Mouse (Mus musculus) mouse embryonic stem cell (cell line): ENCODE measurements around the gene Pdp2.

Source experiments
- in situ Hi-C, 2 experiments: fragments of 300-500 bp; cut with MboI; formaldehyde crosslinking; loops; 1 replicate in 1 of 2; 3 replicates in 1 of 2; pipeline ENCODE4 v1.14.3; 2019 to 2020; ENCODE audit warnings: low sequenced_read_pairs in 2 of 2, low pct_unique_long_range_greater_than_20kb in 1 of 2, mixed read lengths in 1 of 2; ENCODE audit not compliant: unreplicated experiment in 1 of 2

Pdp2 gene

DNA sequence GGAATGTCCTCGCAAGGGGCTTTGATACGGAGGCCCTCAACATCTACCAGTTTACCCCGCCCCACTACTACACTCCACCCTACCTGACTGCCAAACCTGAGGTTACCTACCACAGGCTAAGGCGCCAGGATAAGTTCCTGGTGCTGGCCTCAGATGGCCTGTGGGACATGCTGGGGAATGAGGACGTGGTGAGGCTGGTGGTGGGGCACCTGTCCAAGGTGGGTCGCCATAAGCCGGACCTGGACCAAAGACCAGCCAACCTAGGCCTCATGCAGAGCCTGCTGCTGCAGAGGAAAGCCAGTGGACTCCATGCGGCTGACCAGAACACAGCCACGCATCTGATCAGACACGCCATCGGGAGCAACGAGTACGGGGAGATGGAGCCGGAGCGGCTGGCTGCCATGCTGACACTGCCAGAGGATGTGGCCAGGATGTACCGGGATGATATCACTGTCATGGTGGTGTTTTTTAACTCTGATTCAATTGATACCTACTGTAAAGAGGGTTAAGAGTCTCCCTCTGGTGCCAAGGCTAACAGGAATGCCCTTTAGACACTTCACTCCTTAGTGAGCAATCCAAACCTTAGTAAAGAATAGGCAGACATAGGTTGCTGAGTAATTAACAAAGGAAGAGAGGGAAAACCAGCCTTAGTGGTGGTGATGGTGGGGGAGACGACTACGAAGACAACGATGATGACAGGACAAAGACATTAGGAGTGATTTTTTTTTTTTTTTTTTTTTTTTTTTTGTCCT lies 3.5 kb downstream of the Pdp2 start:
- in situ Hi-C loops, result no loop called here

- in situ Hi-C loops, result no loop called here
These were observed 4.7 kb downstream of the Pdp2 start for GRCm38 (mm10) chr8:104595773-104596536.

DNA sequence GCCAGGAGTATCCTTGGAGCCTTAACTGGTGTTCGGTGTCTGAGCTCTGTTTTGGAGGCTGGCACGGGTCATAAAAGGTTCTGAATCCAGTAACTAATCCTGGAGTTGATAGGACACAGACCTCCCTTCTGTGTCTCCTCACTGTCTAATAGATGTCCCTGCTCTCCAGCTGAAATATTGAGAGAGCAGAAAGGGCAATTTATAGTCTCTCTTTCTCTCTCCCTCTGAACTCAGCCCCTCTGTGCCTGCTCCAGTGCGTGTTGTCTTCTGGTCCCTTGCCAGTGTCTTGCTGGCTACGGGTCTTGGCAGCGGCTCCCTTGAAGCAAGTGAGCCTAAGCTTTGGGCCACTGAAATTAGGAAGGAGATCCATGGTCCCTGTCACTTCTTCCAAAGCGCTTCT lies 6.4 kb downstream of the Pdp2 start:
- in situ Hi-C loops, result no loop called here

DNA sequence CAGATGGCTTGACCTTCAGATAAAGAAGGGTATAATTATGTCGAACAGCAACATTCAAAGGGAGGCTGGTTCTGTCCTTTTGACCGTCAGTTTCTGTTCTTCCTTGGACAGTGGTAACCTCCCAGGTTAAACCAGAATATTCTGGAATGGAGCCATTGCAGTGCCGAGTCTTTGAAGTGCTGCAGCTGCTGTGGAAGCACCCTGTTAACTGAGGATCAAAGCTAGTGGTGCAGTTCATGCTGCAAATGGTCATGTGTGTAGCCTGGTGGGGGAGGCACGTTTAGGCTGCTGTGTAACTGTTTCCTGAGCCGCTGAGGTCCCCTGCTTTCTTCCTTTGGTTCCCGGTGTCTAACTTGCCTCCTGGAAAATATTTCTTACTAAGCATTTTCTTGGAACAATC lies 7.2 kb downstream of the Pdp2 start:
- in situ Hi-C loops, result no loop called here

DNA sequence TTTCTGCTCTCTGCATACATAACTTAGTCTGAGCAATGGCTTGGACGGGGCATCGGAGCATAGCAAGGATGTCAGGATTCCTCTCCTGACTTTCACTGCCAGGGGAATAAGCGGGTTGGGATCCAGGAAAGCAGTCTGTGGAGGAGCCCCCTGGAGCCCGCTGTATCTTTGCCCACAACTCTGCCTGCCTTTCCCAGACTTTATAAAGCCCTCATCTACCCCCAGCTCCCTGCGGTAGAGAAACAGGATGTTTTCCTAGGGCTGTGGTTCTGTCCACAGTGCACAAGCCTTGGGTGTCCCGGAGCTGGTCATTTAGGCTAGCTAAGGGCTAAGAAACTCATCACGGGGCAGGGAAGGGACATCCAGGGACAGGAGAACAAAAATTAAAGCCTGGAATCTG lies 10.1 kb downstream of the Pdp2 start:
- in situ Hi-C loops, result no loop called here

- in situ Hi-C loops, result no loop called here
These were observed 10.7 kb downstream of the Pdp2 start for GRCm38 (mm10) chr8:104601941-104602371.

DNA sequence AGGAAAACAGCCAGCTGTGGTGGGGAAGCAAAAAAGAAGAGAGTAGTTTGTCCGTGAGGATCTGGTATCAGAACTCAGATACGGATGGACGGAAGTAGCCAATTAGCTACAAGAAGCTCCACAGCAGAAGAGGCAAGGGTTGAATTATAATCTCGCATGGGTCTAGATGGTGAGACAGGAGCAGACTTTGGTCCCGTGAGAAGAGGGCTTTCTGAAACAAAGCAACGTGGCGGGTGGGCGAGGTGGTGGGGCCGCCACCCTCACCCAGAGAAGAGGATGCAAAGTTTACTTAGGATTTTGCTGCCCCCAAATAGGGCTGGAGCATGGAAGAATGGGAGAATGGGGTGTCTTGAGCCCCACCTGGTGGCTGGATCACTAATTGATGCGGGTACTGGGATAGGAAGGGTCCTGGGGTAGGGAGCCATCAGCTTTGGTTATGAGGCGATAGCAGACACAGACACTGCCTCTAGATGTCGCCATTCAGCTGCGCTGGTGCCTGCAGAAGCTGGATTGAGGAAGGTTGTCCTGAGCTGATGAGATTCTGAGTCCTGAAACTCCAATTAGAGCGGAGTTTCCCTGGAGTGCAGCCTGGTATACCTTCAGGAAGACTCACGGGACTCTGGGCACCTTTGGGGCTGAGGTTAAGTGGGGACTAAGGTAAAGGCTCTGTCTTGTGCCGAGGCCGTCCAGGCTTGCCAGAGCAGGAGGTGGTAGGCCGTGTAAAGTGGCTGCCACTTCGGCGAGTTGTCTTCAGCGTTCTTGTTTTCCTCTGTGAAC lies 11.4 kb downstream of the Pdp2 start:
- in situ Hi-C loops, result no loop called here

DNA sequence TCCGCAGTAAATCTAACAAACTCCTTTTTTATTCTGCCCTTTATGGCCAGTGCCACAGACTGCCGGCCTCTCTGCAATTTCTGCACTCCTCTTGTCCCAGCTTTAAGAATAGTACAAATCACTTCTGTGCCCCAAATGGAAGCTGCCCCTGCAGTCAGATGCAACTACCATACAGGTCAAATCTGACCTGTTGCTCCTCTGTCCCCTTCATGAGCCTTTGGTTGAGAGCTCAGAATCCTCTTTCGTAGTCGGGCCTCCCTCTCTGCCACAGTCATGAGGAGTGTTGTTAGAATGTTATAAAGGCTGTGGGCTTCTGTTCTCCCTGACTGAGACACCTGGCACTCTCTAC lies 12.0 kb downstream of the Pdp2 start:
- in situ Hi-C loops, result no loop called here

DNA sequence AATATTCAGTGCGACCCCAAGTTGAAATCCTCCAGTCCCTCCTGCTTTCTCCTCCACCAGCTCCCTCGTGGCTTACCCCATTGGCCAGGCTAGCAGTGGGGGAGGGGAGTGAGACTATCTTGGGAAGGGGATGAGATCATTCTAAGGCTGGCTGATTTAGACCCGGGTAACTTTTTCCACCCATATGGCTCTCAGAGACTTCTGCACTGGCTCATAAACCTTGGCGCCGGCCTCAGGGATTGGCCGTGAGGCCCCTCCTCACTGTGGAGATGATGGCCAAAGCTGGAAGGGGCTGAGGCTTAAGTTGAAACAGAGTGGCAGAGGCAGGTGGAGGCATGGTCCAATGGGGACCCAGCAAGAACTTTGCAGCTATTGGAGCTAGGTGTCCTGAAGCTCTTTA lies 15.1 kb downstream of the Pdp2 start:
- in situ Hi-C loops, result no loop called here

- in situ Hi-C loops, result no loop called here
These were observed 16.7 kb downstream of the Pdp2 start for GRCm38 (mm10) chr8:104607944-104608343.

GRCm38 (mm10) chr8:104609222-104609621 lies 18.0 kb downstream of the Pdp2 start:
- in situ Hi-C loops, result no loop called here

GRCm38 (mm10) chr8:104610185-104610766 lies 19.0 kb downstream of the Pdp2 start:
- in situ Hi-C loops, result no loop called here

GRCm38 (mm10) chr8:104611613-104612012 lies 20.4 kb downstream of the Pdp2 start:
- in situ Hi-C loops, result no loop called here

DNA sequence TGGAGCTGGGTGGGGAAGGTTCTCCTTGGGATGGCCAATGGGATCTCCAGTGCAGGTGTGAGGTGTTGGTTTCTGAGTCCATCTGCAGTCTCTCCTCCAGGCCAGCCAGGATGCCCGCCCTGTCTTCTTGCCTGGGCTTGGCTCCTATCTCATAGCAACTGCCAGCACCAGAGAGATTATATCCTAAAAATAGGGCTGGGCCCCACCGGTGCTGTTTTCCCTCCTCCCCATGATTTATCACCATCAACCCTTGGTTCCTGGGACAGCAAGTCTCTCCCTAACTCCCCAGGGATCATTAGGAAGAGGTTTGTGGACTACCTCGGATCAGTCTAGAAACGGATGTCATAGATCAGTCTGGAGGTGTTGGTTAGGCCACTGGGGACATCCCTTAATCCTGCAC lies 21.9 kb downstream of the Pdp2 start:
- in situ Hi-C loops, result no loop called here

DNA sequence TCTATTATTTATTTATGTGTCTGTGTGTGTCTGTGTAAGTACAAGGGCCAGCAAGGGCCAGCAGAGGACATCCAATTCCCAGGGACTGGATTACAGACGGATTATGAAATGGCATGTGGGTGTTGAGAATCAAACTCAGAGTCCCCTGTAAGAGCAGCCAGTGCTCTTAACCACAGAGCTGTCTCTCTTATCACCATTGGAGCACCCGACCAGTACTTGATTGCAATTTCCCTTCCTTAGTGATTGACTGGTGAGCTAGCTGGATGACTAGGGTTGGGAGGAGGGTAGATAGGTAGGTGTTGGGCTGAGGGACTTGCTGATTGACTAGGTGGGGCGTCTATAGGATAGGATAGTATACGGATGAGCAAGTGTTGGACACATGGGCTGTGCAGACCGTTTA lies 29.5 kb downstream of the Pdp2 start:
- in situ Hi-C loops, result no loop called here

- in situ Hi-C loops, result no loop called here
These were observed 32.9 kb downstream of the Pdp2 start, which contains the start of gene Cdh16 for GRCm38 (mm10) chr8:104624161-104624560. Gene Cdh16 (minus strand): TSS chr8:104624396.

DNA sequence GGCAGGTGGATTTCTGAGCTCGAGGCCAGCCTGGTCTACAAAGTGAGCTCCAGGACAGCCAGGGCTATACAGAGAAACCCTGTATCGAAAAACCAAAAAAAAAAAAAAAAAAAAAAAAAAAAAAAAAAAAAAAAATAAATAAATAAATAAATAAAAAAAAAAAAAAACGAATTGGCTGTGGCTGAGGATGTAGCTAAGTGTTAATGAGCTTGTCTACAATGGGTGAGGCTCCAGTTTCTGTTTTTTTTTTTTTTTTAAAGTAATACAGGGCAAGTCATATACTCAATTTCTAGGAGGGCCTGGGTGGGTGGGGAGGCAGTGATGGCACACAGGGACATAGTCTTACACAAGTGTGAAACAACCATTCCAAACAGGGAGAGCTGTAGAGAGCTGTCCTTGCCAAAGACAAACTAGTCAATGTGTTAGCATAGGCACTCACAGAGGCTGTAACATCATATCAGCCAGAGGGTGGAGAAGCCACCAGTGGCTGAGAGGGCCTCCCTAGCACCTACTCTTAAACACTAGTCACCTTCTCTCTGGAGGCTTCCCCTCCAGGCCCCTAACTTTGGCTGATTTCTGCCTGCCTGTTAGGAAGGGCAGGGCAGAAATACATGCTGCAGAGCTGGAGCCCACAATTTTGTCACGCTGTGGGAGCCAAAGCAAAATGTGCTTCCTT lies 36.0 kb downstream of the Pdp2 start:
- in situ Hi-C loops, result no loop called here

GRCm38 (mm10) chr8:104628402-104628801 lies 37.2 kb downstream of the Pdp2 start:
- in situ Hi-C loops, result no loop called here
